Mouse (Mus musculus) forebrain, embryonic 10.5 days (tissue): ENCODE results near the gene Mrpl43. TPM values are rescaled to one million over a fixed set of nuclear protein-coding genes. Genes with fewer than 3 reads are reported as not detected.
A peak's percentile ranks its signal among the peaks of the same experiment; 100 is the strongest.

Experiments
- DNase-seq: peaks from one replicate; pipeline ENCODE4 v3.0.0-alpha.2; 2017; ENCODE audit warnings: low spot score; ENCODE audit errors: extremely low spot score
- H3K27ac ChIP-seq: fragments of 300-500 bp; sonication (generic); 2 replicates; pipeline ENCODE4 v1.5.1; 2016; ENCODE audit warnings: mild to moderate bottlenecking
- H3K27me3 ChIP-seq: fragments of 300-500 bp; sonication (generic); 2 replicates; pipeline ENCODE4 v1.6.1; 2016; ENCODE audit warnings: mild to moderate bottlenecking; ENCODE audit not compliant: poor library complexity, severe bottlenecking
- H3K36me3 ChIP-seq: fragments of 300-500 bp; sonication (generic); replicated peaks from 2 replicates; pipeline ENCODE4 v1.6.1; 2016; ENCODE audit warnings: mild to moderate bottlenecking, moderate library complexity
- H3K4me1 ChIP-seq: fragments of 300-500 bp; sonication (generic); 2 replicates; pipeline ENCODE4 v1.6.1; 2016
- H3K4me3 ChIP-seq: fragments of 300-500 bp; sonication (generic); 2 replicates; pipeline ENCODE4 v1.5.1; 2016; ENCODE audit warnings: mild to moderate bottlenecking, moderate library complexity
- H3K9me3 ChIP-seq: fragments of 300-500 bp; sonication (generic); 2 replicates; pipeline ENCODE4 v1.6.1; 2016; ENCODE audit warnings: mild to moderate bottlenecking, moderate library complexity
- WGBS: fragments of 180-500 bp; shearing (Covaris S2); methylation state at CpG from one replicate; pipeline ENCODE4 v1.1.7; 2016; 5-methylcytosine and 5-hydroxymethylcytosine counted together
- polyA plus RNA-seq: library from polyadenylated mRNA; unstranded; fragments of >200 nt; fragmentation: Nextera tagmentation; extraction: Ambion mirVana; gene quantifications from 2 replicates; pipeline ENCODE4 v1.2.1, GENCODE M21; 2016

Mrpl43 gene
- polyA plus RNA-seq, 1 experiment from 2014 or later: 75.0 TPM

- Histone ChIP-seq H3K4me3 (peak overlapping the region; percentile 79; the same call in 1 of the 2 replicates), H3K27ac (0 out of 2 replicates have a peak overlapping the region, but pooled peaks have one; percentile 53), H3K27me3 (peaks cover 33% of the 10 kb centered on the region), H3K9me3 (no peaks in the 10 kb centered on the region), H3K4me1 (peaks cover 49% of the 10 kb centered on the region), H3K36me3 (peaks cover 10% of the 10 kb centered on the region)
- no peak for DNase-seq
- WGBS: 78% methylated on average over 8 of the region's 8 CpGs
These were observed 15.2 kb downstream of the Mrpl43 start for GRCm38 (mm10) chr19:44991031-44991430.

- Histone ChIP-seq H3K36me3 (peaks cover 10% of the 10 kb centered on the region), H3K27ac (peak overlapping the region; percentile 88), H3K4me3 (peak overlapping the region; percentile 79), H3K9me3 (no peaks in the 10 kb centered on the region), H3K4me1 (peaks cover 49% of the 10 kb centered on the region), H3K27me3 (peaks cover 33% of the 10 kb centered on the region)
- no peak for DNase-seq
- WGBS: 8% methylated on average over 22 of the region's 22 CpGs
These were observed 16.4 kb downstream of the Mrpl43 start for GRCm38 (mm10) chr19:44989567-44990495.

GRCm38 (mm10) chr19:44988831-44989566 is 17.2 kb downstream of the Mrpl43 start, which contains the start of gene Sema4g:
Gene Sema4g, plus strand, starts transcription at chr19:44989101.
- Histone ChIP-seq H3K27ac (peak within 1 kb of the TSS; percentile 88), H3K27me3 (peaks cover 33% of the 10 kb centered on the region), H3K9me3 (no peaks in the 10 kb centered on the region), H3K4me1 (peaks cover 49% of the 10 kb centered on the region), H3K4me3 (peak within 1 kb of the TSS; percentile 79), H3K36me3 (peaks cover 10% of the 10 kb centered on the region)
- DNase-seq: peak; percentile 66
- under 1% methylated on average over 57 of the region's 58 CpGs for WGBS

GRCm38 (mm10) chr19:44988321-44988720 is 17.9 kb downstream of the Mrpl43 start:
- H3K27ac ChIP-seq: peak overlapping the region; percentile 88
- H3K9me3 ChIP-seq: no peaks in the 10 kb centered on the region
- WGBS: 41% methylated on average over 9 of the region's 9 CpGs
- peaks cover 49% of the 10 kb centered on the region for H3K4me1 ChIP-seq
- peak overlapping the region; percentile 79 for H3K4me3 ChIP-seq
- no peak for DNase-seq
- peaks cover 13% of the 10 kb centered on the region for H3K36me3 ChIP-seq
- H3K27me3 ChIP-seq: peaks cover 33% of the 10 kb centered on the region

GRCm38 (mm10) chr19:44987851-44988250 is 18.4 kb downstream of the Mrpl43 start:
- Histone ChIP-seq H3K27ac (no peak overlapping the region), H3K27me3 (peaks cover 33% of the 10 kb centered on the region), H3K36me3 (peaks cover 13% of the 10 kb centered on the region), H3K4me1 (peaks cover 49% of the 10 kb centered on the region), H3K9me3 (no peaks in the 10 kb centered on the region), H3K4me3 (no peak overlapping the region)
- no peak for DNase-seq
- 66% methylated on average over 6 of the region's 6 CpGs for WGBS

- H3K27me3 ChIP-seq: peaks cover 33% of the 10 kb centered on the region
- WGBS: 72% methylated on average over 6 of the region's 6 CpGs
- H3K4me1 ChIP-seq: peaks cover 40% of the 10 kb centered on the region
- no peak overlapping the region for H3K27ac ChIP-seq
- no peak for DNase-seq
- peaks cover 14% of the 10 kb centered on the region for H3K36me3 ChIP-seq
- no peaks in the 10 kb centered on the region for H3K9me3 ChIP-seq
- no peak overlapping the region for H3K4me3 ChIP-seq
These were observed 19.2 kb downstream of the Mrpl43 start for GRCm38 (mm10) chr19:44987004-44987403.

GRCm38 (mm10) chr19:44985159-44985988 is 20.9 kb downstream of the Mrpl43 start:
- H3K4me3 ChIP-seq: no peak overlapping the region
- no peak for DNase-seq
- peaks cover 31% of the 10 kb centered on the region for H3K36me3 ChIP-seq
- no peak overlapping the region for H3K27ac ChIP-seq
- H3K9me3 ChIP-seq: no peaks in the 10 kb centered on the region
- H3K27me3 ChIP-seq: peaks cover 23% of the 10 kb centered on the region
- H3K4me1 ChIP-seq: peaks cover 24% of the 10 kb centered on the region
- WGBS: 69% methylated on average over 5 of the region's 5 CpGs

GRCm38 (mm10) chr19:44984420-44984819 is 21.8 kb downstream of the Mrpl43 start:
- WGBS: 95% methylated on average over 4 of the region's 4 CpGs
- Histone ChIP-seq H3K36me3 (peaks cover 40% of the 10 kb centered on the region), H3K27me3 (peaks cover 14% of the 10 kb centered on the region; the same call in 1 of the 2 replicates), H3K27ac (no peak overlapping the region), H3K9me3 (no peaks in the 10 kb centered on the region), H3K4me1 (peaks cover 14% of the 10 kb centered on the region), H3K4me3 (no peak overlapping the region)
- DNase-seq: no peak

- Histone ChIP-seq H3K36me3 (peaks cover 51% of the 10 kb centered on the region), H3K27ac (no peak overlapping the region), H3K9me3 (no peaks in the 10 kb centered on the region), H3K27me3 (peaks cover 14% of the 10 kb centered on the region; the same call in 1 of the 2 replicates), H3K4me1 (peaks cover 4% of the 10 kb centered on the region), H3K4me3 (no peak overlapping the region)
- DNase-seq: no peak
- 92% methylated on average over 6 of the region's 6 CpGs for WGBS
These were observed 22.9 kb downstream of the Mrpl43 start for GRCm38 (mm10) chr19:44983366-44983765.

- DNase-seq: no peak
- no peaks in the 10 kb centered on the region for H3K9me3 ChIP-seq
- H3K36me3 ChIP-seq: peaks cover 59% of the 10 kb centered on the region
- H3K4me1 ChIP-seq: no peaks in the 10 kb centered on the region
- WGBS: 90% methylated on average over 7 of the region's 7 CpGs
- no peak overlapping the region for H3K27ac ChIP-seq
- no peak overlapping the region for H3K4me3 ChIP-seq
- H3K27me3 ChIP-seq: peaks cover 10% of the 10 kb centered on the region; the same call in 1 of the 2 replicates
These were observed 23.6 kb downstream of the Mrpl43 start for GRCm38 (mm10) chr19:44982477-44983115.

GRCm38 (mm10) chr19:44980787-44981186 is 25.5 kb downstream of the Mrpl43 start:
- WGBS: 84% methylated on average over 2 of the region's 2 CpGs
- no peaks in the 10 kb centered on the region for H3K4me1 ChIP-seq
- H3K27ac ChIP-seq: no peak overlapping the region
- peaks cover 77% of the 10 kb centered on the region for H3K36me3 ChIP-seq
- no peaks in the 10 kb centered on the region for H3K9me3 ChIP-seq
- no peak overlapping the region for H3K4me3 ChIP-seq
- no peak for DNase-seq
- H3K27me3 ChIP-seq: no peaks in the 10 kb centered on the region

- 91% methylated on average over 6 of the region's 6 CpGs for WGBS
- Histone ChIP-seq H3K36me3 (peaks cover 100% of the 10 kb centered on the region), H3K4me3 (no peak overlapping the region), H3K9me3 (no peaks in the 10 kb centered on the region), H3K27me3 (no peaks in the 10 kb centered on the region), H3K4me1 (no peaks in the 10 kb centered on the region), H3K27ac (no peak overlapping the region)
- no peak for DNase-seq
These were observed 29.1 kb downstream of the Mrpl43 start for GRCm38 (mm10) chr19:44977148-44977547.
